Mouse (Mus musculus): ENCODE data around the gene Rlim. TPM values are rescaled to one million over a fixed set of nuclear protein-coding genes. Genes with fewer than 3 reads are reported as not detected.
A peak's percentile ranks its signal among the peaks of the same experiment; 100 is the strongest.

The Rlim gene
- polyA plus RNA-seq (2012; fragmentation: generic; extraction: Trizol), result 6.8 TPM
- long read RNA-seq, experiment 1, full-length matches to known transcripts, result 5 of 25 reads
- long read RNA-seq, experiment 1, partial matches to known transcripts, result 0 of 25 reads
- long read RNA-seq, experiment 1, other reads (novel, unspliced or antisense), result 20 of 25 reads
- long read RNA-seq, experiment 2, full-length matches to known transcripts, result 27 of 49 reads
- long read RNA-seq, experiment 2, partial matches to known transcripts, result 0 of 49 reads
- long read RNA-seq, experiment 2, other reads (novel, unspliced or antisense), result 22 of 49 reads

- H3K79me3 ChIP-seq (ENCODE audit: low read depth), result peaks cover 45% of the 10 kb centered on the region
- TF ChIP-seq MYOD1 (IDR thresholded peaks at IDR 0.05; ENCODE audit: control insufficient read depth, insufficient read length, low read depth), result no peak
- no peak for TF ChIP-seq MAX (IDR thresholded peaks at IDR 0.05)
- peak; percentile 46 for TF ChIP-seq USF1 (IDR thresholded peaks at IDR 0.05; ENCODE audit: low read depth)
- TF ChIP-seq CEBPB (IDR thresholded peaks at IDR 0.05; ENCODE audit: low read depth), result no peak
- peak within 1 kb of the TSS; percentile 92 for H3ac ChIP-seq (ENCODE audit: control insufficient read depth, insufficient read length, low read depth)
- H3K4me3 ChIP-seq (ENCODE audit: insufficient read depth, poor library complexity, severe bottlenecking), result peak within 1 kb of the TSS; percentile 65
- H3K27me3 ChIP-seq (ENCODE audit: control insufficient read depth, insufficient read depth, insufficient read length), result no peaks in the 10 kb centered on the region
- peaks cover 49% of the 10 kb centered on the region for H3K79me2 ChIP-seq (ENCODE audit: control insufficient read depth, insufficient read depth)
- peaks cover 26% of the 10 kb centered on the region for H3K36me3 ChIP-seq (ENCODE audit: control insufficient read depth, insufficient read depth)
These were observed at the start of gene Rlim for GRCm38 (mm10) chrX:103981169-103981689. Gene Rlim, minus strand, starts transcription at chrX:103981284.

DNA sequence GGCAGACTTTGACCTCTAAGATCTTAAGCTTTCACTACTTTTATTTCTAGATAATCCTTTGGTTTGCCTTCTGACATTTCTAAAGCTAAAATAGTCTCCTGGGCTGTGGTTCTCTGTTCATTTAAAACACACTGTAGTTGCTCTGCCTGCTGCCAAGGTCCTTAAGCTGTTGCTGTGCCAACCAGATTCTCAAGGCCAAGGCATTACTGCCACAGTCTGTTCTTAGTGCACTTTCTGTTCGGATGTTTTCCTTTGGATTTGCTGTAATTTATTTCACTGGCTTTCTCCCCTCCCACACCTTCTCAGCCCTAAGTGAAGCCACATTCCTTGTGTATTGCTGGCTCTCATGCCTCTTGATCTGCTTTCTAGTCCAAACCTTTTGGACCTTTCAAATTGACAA, 36.1 kb upstream of the Rlim start:
- Histone ChIP-seq H3ac (ENCODE audit: control insufficient read depth, insufficient read length, low read depth) (no peak overlapping the region), H3K79me2 (ENCODE audit: control insufficient read depth, insufficient read depth) (no peaks in the 10 kb centered on the region), H3K36me3 (ENCODE audit: control insufficient read depth, insufficient read depth) (no peaks in the 10 kb centered on the region), H3K79me3 (ENCODE audit: low read depth) (no peaks in the 10 kb centered on the region), H3K4me3 (ENCODE audit: insufficient read depth, poor library complexity, severe bottlenecking) (no peak overlapping the region), H3K27me3 (ENCODE audit: control insufficient read depth, insufficient read depth, insufficient read length) (no peaks in the 10 kb centered on the region)
- TF ChIP-seq FOSL1 (IDR thresholded peaks at IDR 0.05; ENCODE audit: insufficient read depth, low read length, poor library complexity, severe bottlenecking) (no peak), MAX (IDR thresholded peaks at IDR 0.05) (no peak), CTCF (IDR thresholded peaks at IDR 0.05; ENCODE audit: control insufficient read depth, insufficient read depth, insufficient read length) (no peak), USF1 (IDR thresholded peaks at IDR 0.05; ENCODE audit: low read depth) (no peak), MYOG (IDR thresholded peaks at IDR 0.05; ENCODE audit: control insufficient read depth, extremely low read depth, insufficient read length) (no peak), CEBPB (IDR thresholded peaks at IDR 0.05; ENCODE audit: low read depth) (no peak)

- H3K27me3 ChIP-seq (ENCODE audit: control insufficient read depth, insufficient read depth, insufficient read length), result no peaks in the 10 kb centered on the region
- TF ChIP-seq MYOD1 (IDR thresholded peaks at IDR 0.05; ENCODE audit: control insufficient read depth, insufficient read length, low read depth), result no peak
- no peak for TF ChIP-seq USF1 (IDR thresholded peaks at IDR 0.05; ENCODE audit: low read depth)
- TF ChIP-seq CEBPB (IDR thresholded peaks at IDR 0.05; ENCODE audit: low read depth), result no peak
- TF ChIP-seq MAX (IDR thresholded peaks at IDR 0.05), result no peak
- no peak for TF ChIP-seq CTCF (IDR thresholded peaks at IDR 0.05; ENCODE audit: control insufficient read depth, insufficient read depth, insufficient read length)
- TF ChIP-seq MYOG (IDR thresholded peaks at IDR 0.05; ENCODE audit: control insufficient read depth, extremely low read depth, insufficient read length), result no peak
- TF ChIP-seq FOSL1 (IDR thresholded peaks at IDR 0.05; ENCODE audit: insufficient read depth, low read length, poor library complexity, severe bottlenecking), result no peak
- H3ac ChIP-seq (ENCODE audit: control insufficient read depth, insufficient read length, low read depth), result no peak overlapping the region
- H3K36me3 ChIP-seq (ENCODE audit: control insufficient read depth, insufficient read depth), result no peaks in the 10 kb centered on the region
- no peak overlapping the region for H3K4me3 ChIP-seq (ENCODE audit: insufficient read depth, poor library complexity, severe bottlenecking)
- no peaks in the 10 kb centered on the region for H3K79me2 ChIP-seq (ENCODE audit: control insufficient read depth, insufficient read depth)
- no peaks in the 10 kb centered on the region for H3K79me3 ChIP-seq (ENCODE audit: low read depth)
These were observed 34.0 kb upstream of the Rlim start for GRCm38 (mm10) chrX:104015048-104015447.

DNA sequence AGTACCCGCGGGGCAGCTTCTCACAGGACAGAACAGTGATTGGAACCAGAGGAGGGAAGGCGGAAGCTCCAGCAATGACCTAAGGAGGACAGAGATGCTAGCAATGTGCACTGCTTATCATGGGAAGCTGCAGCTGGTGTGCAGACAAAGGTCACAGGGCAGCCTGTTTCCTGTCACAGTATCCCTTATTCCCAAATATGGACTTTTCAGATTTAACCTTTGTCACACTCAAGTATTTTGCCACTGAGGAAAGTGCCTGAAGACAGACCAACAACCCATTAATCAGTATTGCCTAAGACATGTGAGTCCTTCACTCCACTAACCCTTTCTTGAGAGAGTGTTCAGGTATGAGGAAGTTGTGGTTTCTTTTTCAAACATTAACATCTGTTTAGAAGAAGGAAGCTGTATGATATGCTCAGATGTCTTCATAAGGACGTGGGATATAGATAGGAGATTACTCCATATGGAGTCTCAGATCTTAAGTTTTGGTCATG, 32.3 kb upstream of the Rlim start:
- Histone ChIP-seq H3K36me3 (ENCODE audit: control insufficient read depth, insufficient read depth) (no peaks in the 10 kb centered on the region), H3K79me2 (ENCODE audit: control insufficient read depth, insufficient read depth) (no peaks in the 10 kb centered on the region), H3ac (ENCODE audit: control insufficient read depth, insufficient read length, low read depth) (no peak overlapping the region), H3K79me3 (ENCODE audit: low read depth) (no peaks in the 10 kb centered on the region), H3K4me3 (ENCODE audit: insufficient read depth, poor library complexity, severe bottlenecking) (no peak overlapping the region), H3K27me3 (ENCODE audit: control insufficient read depth, insufficient read depth, insufficient read length) (no peaks in the 10 kb centered on the region)
- TF ChIP-seq CEBPB (IDR thresholded peaks at IDR 0.05; ENCODE audit: low read depth) (peak; percentile 29), MAX (IDR thresholded peaks at IDR 0.05) (no peak), USF1 (IDR thresholded peaks at IDR 0.05; ENCODE audit: low read depth) (no peak)

DNA sequence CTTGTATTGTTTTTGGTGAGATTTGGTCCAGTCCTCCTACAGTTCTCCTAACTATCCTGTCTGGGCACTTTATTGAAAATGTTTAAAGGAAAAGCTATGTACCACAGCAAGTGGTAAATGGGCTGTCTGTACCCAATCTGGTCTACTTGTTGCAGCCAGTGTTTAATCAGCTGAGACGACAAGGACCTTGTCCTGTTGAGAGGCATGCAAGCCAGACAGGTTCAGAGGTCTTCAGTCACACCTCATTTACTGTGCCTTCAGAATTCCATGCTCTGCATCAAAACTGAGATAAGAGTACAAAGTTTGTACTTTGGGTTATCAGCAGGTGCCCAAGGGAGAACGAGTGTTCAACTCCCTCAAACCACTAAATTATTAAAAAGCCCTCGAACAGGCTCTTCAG, 13.7 kb upstream of the Rlim start:
- no peaks in the 10 kb centered on the region for H3K79me3 ChIP-seq (ENCODE audit: low read depth)
- no peak overlapping the region for H3ac ChIP-seq (ENCODE audit: control insufficient read depth, insufficient read length, low read depth)
- no peaks in the 10 kb centered on the region for H3K79me2 ChIP-seq (ENCODE audit: control insufficient read depth, insufficient read depth)
- TF ChIP-seq MYOD1 (IDR thresholded peaks at IDR 0.05; ENCODE audit: control insufficient read depth, insufficient read length, low read depth) (no peak), MAX (IDR thresholded peaks at IDR 0.05) (no peak), MYOG (IDR thresholded peaks at IDR 0.05; ENCODE audit: control insufficient read depth, extremely low read depth, insufficient read length) (no peak), CTCF (IDR thresholded peaks at IDR 0.05; ENCODE audit: control insufficient read depth, insufficient read depth, insufficient read length) (no peak), USF1 (IDR thresholded peaks at IDR 0.05; ENCODE audit: low read depth) (no peak), FOSL1 (IDR thresholded peaks at IDR 0.05; ENCODE audit: insufficient read depth, low read length, poor library complexity, severe bottlenecking) (no peak), CEBPB (IDR thresholded peaks at IDR 0.05; ENCODE audit: low read depth) (no peak)
- H3K27me3 ChIP-seq (ENCODE audit: control insufficient read depth, insufficient read depth, insufficient read length), result no peaks in the 10 kb centered on the region
- H3K36me3 ChIP-seq (ENCODE audit: control insufficient read depth, insufficient read depth), result no peaks in the 10 kb centered on the region
- no peak overlapping the region for H3K4me3 ChIP-seq (ENCODE audit: insufficient read depth, poor library complexity, severe bottlenecking)

DNA sequence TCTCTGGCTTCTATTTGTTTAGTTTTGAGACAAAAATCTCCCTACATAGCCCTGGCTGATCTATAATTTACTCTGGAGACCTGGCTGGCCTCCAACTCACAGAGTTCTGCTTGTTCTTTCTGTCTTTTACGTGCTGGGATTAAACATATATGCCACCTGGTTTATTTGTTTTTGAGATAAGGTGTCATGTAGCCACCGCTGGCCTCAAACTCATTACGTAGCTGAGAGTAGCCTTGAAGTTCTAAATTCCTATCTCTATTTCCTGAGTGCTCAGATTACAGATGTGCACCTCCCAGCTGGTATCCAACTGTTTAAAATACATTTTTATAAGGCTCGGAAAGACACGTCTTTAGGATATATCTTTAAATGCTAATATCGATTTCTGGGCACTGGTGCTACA, 12.8 kb upstream of the Rlim start:
- no peak overlapping the region for H3K4me3 ChIP-seq (ENCODE audit: insufficient read depth, poor library complexity, severe bottlenecking)
- no peaks in the 10 kb centered on the region for H3K79me2 ChIP-seq (ENCODE audit: control insufficient read depth, insufficient read depth)
- H3ac ChIP-seq (ENCODE audit: control insufficient read depth, insufficient read length, low read depth), result no peak overlapping the region
- no peak for TF ChIP-seq USF1 (IDR thresholded peaks at IDR 0.05; ENCODE audit: low read depth)
- no peak for TF ChIP-seq MYOG (IDR thresholded peaks at IDR 0.05; ENCODE audit: control insufficient read depth, extremely low read depth, insufficient read length)
- TF ChIP-seq CEBPB (IDR thresholded peaks at IDR 0.05; ENCODE audit: low read depth), result no peak
- TF ChIP-seq MYOD1 (IDR thresholded peaks at IDR 0.05; ENCODE audit: control insufficient read depth, insufficient read length, low read depth), result no peak
- no peak for TF ChIP-seq MAX (IDR thresholded peaks at IDR 0.05)
- no peak for TF ChIP-seq FOSL1 (IDR thresholded peaks at IDR 0.05; ENCODE audit: insufficient read depth, low read length, poor library complexity, severe bottlenecking)
- TF ChIP-seq CTCF (IDR thresholded peaks at IDR 0.05; ENCODE audit: control insufficient read depth, insufficient read depth, insufficient read length), result no peak
- no peaks in the 10 kb centered on the region for H3K27me3 ChIP-seq (ENCODE audit: control insufficient read depth, insufficient read depth, insufficient read length)
- no peaks in the 10 kb centered on the region for H3K36me3 ChIP-seq (ENCODE audit: control insufficient read depth, insufficient read depth)
- H3K79me3 ChIP-seq (ENCODE audit: low read depth), result no peaks in the 10 kb centered on the region
